Mouse (Mus musculus): ENCODE results near the gene Cit. TPM values are rescaled to one million over a fixed set of nuclear protein-coding genes. Genes with fewer than 3 reads are reported as not detected.

The Cit gene
- total RNA-seq, 1 experiment: 43.4 TPM

DNA sequence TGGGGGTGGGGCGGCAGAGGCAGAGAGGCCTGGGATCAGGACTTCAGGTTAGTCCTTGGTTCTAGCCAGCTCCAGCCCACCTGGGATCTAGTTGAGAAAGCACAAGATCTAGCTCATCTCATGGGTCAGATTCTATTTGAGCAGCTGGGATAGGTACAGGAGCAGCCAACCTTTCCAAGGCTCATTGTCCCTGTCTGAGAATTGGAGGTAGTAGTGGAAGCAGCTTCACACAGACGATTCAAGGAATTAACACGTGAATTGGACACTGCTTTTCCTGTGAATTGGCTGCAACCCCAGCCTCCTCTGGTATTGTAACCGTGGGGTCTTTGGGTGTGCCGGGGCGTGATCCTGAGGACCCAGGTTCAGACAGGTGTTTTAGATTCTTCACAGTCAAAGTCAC is 207.7 kb downstream of the Cit start:
- no peak for DNase-seq (ENCODE audit: low read depth, low spot score)
- in situ Hi-C loops (cut with MboI; ENCODE audit: low sequenced_read_pairs in 2 of 2, unreplicated experiment in 2 of 2): no loop called here
- no peak for TF ChIP-seq ZC3H11A (IDR thresholded peaks at IDR 0.05; ENCODE audit: borderline replicate concordance, low read depth, low read length)
- no peak for TF ChIP-seq CHD2 (IDR thresholded peaks at IDR 0.05; ENCODE audit: low read depth, low read length)
- no peak for TF ChIP-seq MAFK (IDR thresholded peaks at IDR 0.05; ENCODE audit: insufficient read depth, low read depth, low read length)
- TF ChIP-seq HCFC1 (IDR thresholded peaks at IDR 0.05; ENCODE audit: borderline replicate concordance, insufficient read depth, low read length): no peak
- no peak for TF ChIP-seq ZNF384 (IDR thresholded peaks at IDR 0.05; ENCODE audit: low read depth, low read length)
- Histone ChIP-seq H3K36me3 (ENCODE audit: control insufficient read depth, insufficient read depth, low read length, poor library complexity, severe bottlenecking) (no peaks in the 10 kb centered on the region; the same call in 1 of the 2 replicates), H3K27ac (ENCODE audit: insufficient read depth, low read depth, low read length, poor library complexity, severe bottlenecking) (no peak overlapping the region), H3K4me3 (ENCODE audit: insufficient read depth in 1 of 2, low read depth in 1 of 2, low read length in 2 of 2, poor library complexity in 1 of 2, severe bottlenecking in 1 of 2) (no peak overlapping the region), H3K9me3 (ENCODE audit: control insufficient read depth, insufficient read depth, low read depth, low read length) (no peaks in the 10 kb centered on the region), H3K9ac (ENCODE audit: insufficient read depth, low read depth, low read length, poor library complexity, severe bottlenecking) (no peak overlapping the region), H3K4me1 (ENCODE audit: control insufficient read depth in 2 of 2, insufficient read depth in 2 of 2, low read length in 2 of 2, poor library complexity in 1 of 2) (peaks cover 2 to 6% of the 10 kb centered on the region in 2 experiments; a peak in 3 of 4 replicates)

Other genes with a start within 250 kb of the Cit start
- 44.7 and 58.7 TPM in 2 replicates for gene Rab35, start 213.4 kb upstream of the Cit start, total RNA-seq (2012; rRNA removed)
- 18.5 and 25.3 TPM in 2 replicates for gene Bicdl1, start 113.7 kb upstream of the Cit start, total RNA-seq (2012; rRNA removed)
- 21.2 and 22.8 TPM in 2 replicates for gene Prkab1, start 179.2 kb downstream of the Cit start, total RNA-seq (2012; rRNA removed)
- gene Tmem233, start 238.0 kb downstream of the Cit start, total RNA-seq (2012; rRNA removed): 0.21 TPM in 1 of 2 replicates, not detected in the other

Data from ES-E14 (cell line).